Mouse (Mus musculus) gastrocnemius, postnatal 36 days (tissue): ENCODE results near the gene Fkbp15. TPM values are rescaled to one million over a fixed set of nuclear protein-coding genes. Genes with fewer than 3 reads are reported as not detected.

Experiments
- DNase-seq, 2 experiments: peaks; one replicate each; pipeline ENCODE4 v3.0.0; 2022
- intact Hi-C: fragments of 180-260 bp; cut with DNase I; formaldehyde crosslinking; loops from one replicate; pipeline ENCODE4 v1.15.1; 2025
- total RNA-seq, 2 experiments: library from RNA; stranded (reverse); gene quantifications; 2 replicates each; pipeline ENCODE4 v1.2.3; 2021

Gene Fkbp15
- total RNA-seq, 2 experiments from 2014 or later, result 11.4 to 11.6 TPM

DNA sequence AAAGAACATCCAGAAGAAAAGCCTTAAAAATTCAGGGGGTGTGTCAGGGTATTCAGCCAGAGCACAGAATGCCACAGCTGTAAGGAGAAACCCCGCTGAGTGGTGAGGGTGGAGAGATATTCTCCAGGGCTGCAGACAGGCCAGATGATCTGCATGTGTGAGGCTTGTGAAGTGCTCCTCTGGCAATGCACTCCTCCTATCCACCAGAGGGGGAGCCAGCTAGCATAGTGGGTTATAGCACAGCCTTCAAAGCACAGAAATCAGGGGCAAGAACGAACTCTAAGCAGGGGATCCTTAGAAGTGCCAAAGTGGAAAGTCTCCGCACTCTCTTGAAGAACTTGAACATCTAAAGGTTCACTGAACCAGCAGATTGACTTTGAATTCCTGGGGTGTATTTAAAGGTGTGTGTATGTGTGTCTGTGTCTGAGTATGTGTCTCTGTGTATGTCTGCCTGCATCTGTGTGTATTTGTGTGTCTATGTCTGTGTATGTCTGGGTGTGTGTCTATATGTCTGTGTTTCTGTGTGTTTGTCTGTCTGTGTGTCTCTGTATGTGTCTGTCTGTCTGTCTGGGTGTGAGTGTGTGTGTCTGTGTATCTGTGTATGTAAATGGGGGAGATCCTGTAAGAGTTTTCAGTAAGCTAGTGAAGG, 109.3 kb downstream of the Fkbp15 start:
- intact Hi-C loops, result no loop called here
- no peak for DNase-seq

Other genes with a start within 250 kb of the Fkbp15 start
- not detected for gene Mup21, start 209.7 kb downstream of the Fkbp15 start, total RNA-seq
- 1 to 10 TPM in 1 of 2 experiments, under 1 TPM in 1; 0.72 to 1.2 TPM for gene Zfp37, start 129.5 kb downstream of the Fkbp15 start, total RNA-seq
- 1 to 10 TPM; 4.1 to 4.4 TPM for gene Slc31a2, start 98.0 kb downstream of the Fkbp15 start, total RNA-seq
- 10 to 100 TPM; 10.2 to 10.3 TPM for gene Slc31a1, start 179 bp upstream of the Fkbp15 start, total RNA-seq
- 10 to 100 TPM; 40.2 to 45.3 TPM for gene Cdc26, start 48.1 kb upstream of the Fkbp15 start, total RNA-seq
- gene Prpf4, start 48.2 kb upstream of the Fkbp15 start, total RNA-seq, result 10 to 100 TPM; 13.3 to 16.1 TPM
- gene Rnf183, start 74.7 kb upstream of the Fkbp15 start, total RNA-seq, result not detected
- gene Wdr31, start 110.3 kb upstream of the Fkbp15 start, total RNA-seq, result under 1 TPM in 1 of 2 experiments, not detected in 1; 0.22 TPM
- gene Bspry, start 119.5 kb upstream of the Fkbp15 start, total RNA-seq, result under 1 TPM in 1 of 2 experiments, not detected in 1; 0.10 TPM
- gene Hdhd3, start 142.9 kb upstream of the Fkbp15 start, total RNA-seq, result 1 to 10 TPM in 1 of 2 experiments, under 1 TPM in 1; 0.84 to 1.3 TPM
- gene Alad, start 159.4 kb upstream of the Fkbp15 start, total RNA-seq, result 10 to 100 TPM; 24.5 to 26.3 TPM
- 10 to 100 TPM; 14.8 to 15.0 TPM for gene Pole3, start 164.5 kb upstream of the Fkbp15 start, total RNA-seq
- not detected for gene 4933430I17Rik, start 164.8 kb upstream of the Fkbp15 start, total RNA-seq
- 1 to 10 TPM; 7.5 to 9.5 TPM for gene Rgs3, start 199.3 kb upstream of the Fkbp15 start, total RNA-seq